Mouse (Mus musculus): ENCODE measurements at regions not wholly inside any gene's neighbourhood (a gene's known extent, or its start where the extent isn't known, plus 50 kb on each side); places are given as distances from the start of the nearest gene placed in this dataset.

- no peak for DNase-seq (ENCODE audit: low spot score)
- intact Hi-C loops (cut with DNase I) = no loop called here
Measured at GRCm38 (mm10) chr8:92616341-92617115, 57.6 kb upstream of the Irx6 start.

DNA sequence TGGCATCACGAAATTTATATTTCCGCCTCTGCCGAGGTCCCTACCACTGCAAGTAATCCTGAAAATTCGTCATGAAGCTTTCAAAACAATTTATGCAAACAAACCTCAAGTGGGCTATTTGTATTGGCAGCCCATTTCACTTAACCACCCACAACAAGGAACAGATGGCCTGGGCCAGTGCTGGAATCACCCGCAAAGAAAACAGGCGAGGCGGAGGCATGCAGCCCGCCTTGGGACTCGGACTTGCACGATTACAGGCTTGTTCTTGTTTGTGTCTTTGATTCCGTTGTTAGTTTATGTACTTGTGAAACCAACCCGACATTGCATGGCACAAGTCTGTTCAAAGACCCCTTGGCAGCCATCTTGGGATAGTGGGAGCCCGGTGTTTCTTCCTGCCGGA lies 55.8 kb upstream of the Irx6 start:
- no peak for DNase-seq (ENCODE audit: low spot score)
- intact Hi-C loops (cut with DNase I) = no loop called here
